In genomic region chr4:127313861-127314260, GRCm38 (mm10) we compare ENCODE assay signal across 9 mouse cellular contexts. TPM values are rescaled to one million over a fixed set of nuclear protein-coding genes. Genes with fewer than 3 reads are reported as not detected.
DNase-seq lines count a peak whose midpoint lies in the region; ATAC-seq and TF ChIP-seq lines count a peak whose summit lies in the region.
"Had no signal": no experiment of that assay in that cellular context is flagged by ENCODE, and none has a peak within 500 bp of the region (broad histone marks: within the 10 kb centered on the region; RNA-seq: fewer than 3 reads in every experiment).

TSS of gene Gja4 (minus strand) at chr4:127314039.

- WGBS in intestine, embryonic 15.5 days, result 0% methylated on average over 25 of the region's 25 CpGs
- WGBS in limb, embryonic 10.5 days, result under 1% methylated on average over 25 of the region's 25 CpGs
- WGBS in midbrain, embryonic 11.5 days, result under 1% methylated on average over 25 of the region's 25 CpGs
- WGBS in small intestine, adult 2 months, result 1% methylated on average over 25 of the region's 25 CpGs

- H3K27ac ChIP-seq in intestine, embryonic 15.5 days, result no peak within 1 kb of the TSS
- peak within 1 kb of the TSS; percentile 75 for H3K27ac ChIP-seq in limb, embryonic 10.5 days
- no peak within 1 kb of the TSS for H3K27ac ChIP-seq in midbrain, embryonic 11.5 days (ENCODE audit: low read depth, low read length)
- H3K27ac ChIP-seq in small intestine, adult 2 months (ENCODE audit: insufficient read depth, low read depth, low read length), result no peak within 1 kb of the TSS

- no peaks in the 10 kb centered on the region for H3K36me3 ChIP-seq in intestine, embryonic 15.5 days
- H3K36me3 ChIP-seq in limb, embryonic 10.5 days, result no peaks in the 10 kb centered on the region
- H3K36me3 ChIP-seq in midbrain, embryonic 11.5 days (ENCODE audit: control insufficient read depth, insufficient read depth, low read length), result no peaks in the 10 kb centered on the region
- no peaks in the 10 kb centered on the region for H3K36me3 ChIP-seq in small intestine, adult 2 months (ENCODE audit: control insufficient read depth, insufficient read depth, low read length)
- H3K36me3 ChIP-seq: G1E had no signal

- peak within 1 kb of the TSS; percentile 47 for H3K9ac ChIP-seq in intestine, embryonic 15.5 days
- peak within 1 kb of the TSS; percentile 70 for H3K9ac ChIP-seq in midbrain, embryonic 11.5 days (ENCODE audit: low read length)

- no peak for TF ChIP-seq CTCF in small intestine, adult 2 months (IDR thresholded peaks at IDR 0.05; ENCODE audit: extremely low read depth, insufficient read length, insufficient replicate concordance, low read depth, low read length)

- no peaks in the 10 kb centered on the region for H3K9me3 ChIP-seq in intestine, embryonic 15.5 days
- no peaks in the 10 kb centered on the region for H3K9me3 ChIP-seq in limb, embryonic 10.5 days (replicated peaks)
- no peaks in the 10 kb centered on the region for H3K9me3 ChIP-seq in midbrain, embryonic 11.5 days (ENCODE audit: control insufficient read depth, low read length)

- peaks cover 24% of the 10 kb centered on the region for H3K27me3 ChIP-seq in intestine, embryonic 15.5 days (replicated peaks)
- H3K27me3 ChIP-seq in limb, embryonic 10.5 days (ENCODE audit: low read depth, poor library complexity, severe bottlenecking), result peaks cover 56% of the 10 kb centered on the region
- H3K27me3 ChIP-seq in midbrain, embryonic 11.5 days (ENCODE audit: control insufficient read depth, insufficient read depth, low read length), result peaks cover 15% of the 10 kb centered on the region
- H3K27me3 ChIP-seq in small intestine, adult 2 months (ENCODE audit: control insufficient read depth, insufficient read depth, low read length), result peaks cover 11% of the 10 kb centered on the region; the same call in 1 of the 2 replicates

- peak; percentile 89 for ATAC-seq in intestine, embryonic 15.5 days
- ATAC-seq in midbrain, embryonic 11.5 days (ENCODE audit: low FRiP score), result peak; percentile 83

- H3K4me3 ChIP-seq in intestine, embryonic 15.5 days (replicated peaks), result peak within 1 kb of the TSS; percentile 39
- peak within 1 kb of the TSS; percentile 62 for H3K4me3 ChIP-seq in limb, embryonic 10.5 days
- peak within 1 kb of the TSS; percentile 43 for H3K4me3 ChIP-seq in midbrain, embryonic 11.5 days (ENCODE audit: low read depth, low read length)
- peak within 1 kb of the TSS; percentile 63 for H3K4me3 ChIP-seq in small intestine, adult 2 months (ENCODE audit: low read depth, low read length)

- DNase-seq in urinary bladder, adult 18-20 months (ENCODE audit: low spot score in 2 of 2), result peak; percentile 57 to 63
- DNase-seq in urinary bladder, postnatal 10 days (ENCODE audit: low spot score), result no peak
- DNase-seq in embryo, embryonic 11 days, result peak; percentile 92
- no peak for DNase-seq in gonadal fat pad, adult 2 months (ENCODE audit: low read depth)
- peak; percentile 71 for DNase-seq in limb, embryonic 10.5 days (ENCODE audit: low spot score)
- DNase-seq in midbrain, embryonic 11.5 days (ENCODE audit: low spot score, missing footprints), result peak; percentile 97

- H3K4me2 ChIP-seq in intestine, embryonic 15.5 days (replicated peaks), result peak within 1 kb of the TSS; percentile 84
- H3K4me2 ChIP-seq in midbrain, embryonic 11.5 days, result peak within 1 kb of the TSS; percentile 87

- H3K4me1 ChIP-seq in intestine, embryonic 15.5 days (replicated peaks), result no peaks in the 10 kb centered on the region
- peaks cover 21% of the 10 kb centered on the region for H3K4me1 ChIP-seq in limb, embryonic 10.5 days
- H3K4me1 ChIP-seq in midbrain, embryonic 11.5 days (ENCODE audit: control insufficient read depth, insufficient read depth, low read length), result no peaks in the 10 kb centered on the region; the same call in 1 of the 2 replicates
- H3K4me1 ChIP-seq in small intestine, adult 2 months (ENCODE audit: control insufficient read depth, insufficient read depth, insufficient read length, low read length), result no peaks in the 10 kb centered on the region; the same call in 1 of the 2 replicates

- no peak for TF ChIP-seq POLR2A in small intestine, adult 2 months (IDR thresholded peaks at IDR 0.05; ENCODE audit: low read depth, low read length)

RNA-seq across cellular contexts. Expression of gene Gja4, which starts in this region (rescaled TPM):
- 35.8 and 37.9 TPM in 2 replicates for polyA plus RNA-seq in gonadal fat pad, adult 2 months (2012; rRNA removed)
- 20.0 and 21.0 TPM in 2 replicates for polyA plus RNA-seq in intestine, embryonic 15.5 days (2015; fragmentation: Nextera tagmentation; extraction: Ambion mirVana)
- 14.6 and 18.5 TPM in 2 replicates for polyA plus RNA-seq in limb, embryonic 10.5 days (2016; fragmentation: Nextera tagmentation; extraction: Ambion mirVana)
- 18.3 and 20.1 TPM in 2 replicates for polyA plus RNA-seq in midbrain, embryonic 11.5 days (2014; fragmentation: Nextera tagmentation; extraction: Ambion mirVana)
- 5.1 and 7.0 TPM in 2 replicates for polyA plus RNA-seq in small intestine, adult 2 months (2012; rRNA removed)
- polyA plus RNA-seq: G1E had no signal

Comparison
In these comparisons a context has a peak if more than half of its experiments do, and no peak if none do; other contexts are left out.
1. DNase-seq: peak in urinary bladder, adult 18-20 months (2 of 2), embryo, embryonic 11 days (single experiment), limb, embryonic 10.5 days (single experiment) and midbrain, embryonic 11.5 days (single experiment); none in urinary bladder, postnatal 10 days (single experiment) and gonadal fat pad, adult 2 months (single experiment).
2. Peak in every context shown above with its lines, with median percentiles within 50 percentile points of each other: H3K4me3 ChIP-seq.